Mouse (Mus musculus): ENCODE results near the gene Zfp668. TPM values are rescaled to one million over a fixed set of nuclear protein-coding genes. Genes with fewer than 3 reads are reported as not detected.
"Not testable (repeated sequence)": the region's sequence is repeated elsewhere in the genome, so short reads cannot be mapped to it uniquely, and the experiment has no call there.

Zfp668 gene
- total RNA-seq, 2 experiments from 2014 or later: 22.9 to 25.3 TPM

DNA sequence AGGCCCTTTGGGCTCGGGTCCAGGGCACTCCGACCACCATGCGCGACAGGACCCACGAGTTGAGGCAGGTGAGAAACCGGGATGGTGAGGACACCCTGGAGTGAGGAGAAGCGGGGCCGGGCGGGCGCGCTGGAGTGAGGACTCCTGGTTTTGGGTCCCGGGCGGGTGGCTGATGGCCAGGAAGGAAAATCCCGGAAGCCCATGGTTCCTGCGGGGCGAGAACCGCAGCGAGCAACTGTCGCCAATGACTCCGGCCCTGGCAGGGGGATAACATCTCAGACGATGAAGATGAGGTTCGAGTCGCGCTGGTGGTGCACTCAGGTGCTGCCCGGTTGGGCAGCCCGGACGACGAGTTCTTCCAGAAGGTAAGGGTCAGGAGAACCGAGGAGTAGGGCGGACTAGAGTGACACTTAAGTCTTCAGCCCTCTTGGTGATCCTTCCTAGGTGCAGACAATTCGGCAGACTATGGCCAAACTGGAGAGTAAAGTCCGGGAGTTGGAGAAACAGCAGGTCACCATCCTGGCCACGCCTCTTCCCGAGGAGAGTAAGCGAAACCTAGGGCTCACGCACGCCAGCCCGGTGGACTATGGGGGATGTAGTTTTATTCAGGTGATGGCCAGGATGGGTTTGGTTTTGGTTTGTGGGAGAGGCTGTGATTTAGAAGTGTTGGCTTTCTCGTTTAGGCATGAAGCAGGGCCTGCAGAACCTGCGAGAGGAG lies 34.5 kb downstream of the Zfp668 start:
- DNase-seq (ENCODE audit: low spot score in 2 of 2): peak; percentile 72 to 77

DNA sequence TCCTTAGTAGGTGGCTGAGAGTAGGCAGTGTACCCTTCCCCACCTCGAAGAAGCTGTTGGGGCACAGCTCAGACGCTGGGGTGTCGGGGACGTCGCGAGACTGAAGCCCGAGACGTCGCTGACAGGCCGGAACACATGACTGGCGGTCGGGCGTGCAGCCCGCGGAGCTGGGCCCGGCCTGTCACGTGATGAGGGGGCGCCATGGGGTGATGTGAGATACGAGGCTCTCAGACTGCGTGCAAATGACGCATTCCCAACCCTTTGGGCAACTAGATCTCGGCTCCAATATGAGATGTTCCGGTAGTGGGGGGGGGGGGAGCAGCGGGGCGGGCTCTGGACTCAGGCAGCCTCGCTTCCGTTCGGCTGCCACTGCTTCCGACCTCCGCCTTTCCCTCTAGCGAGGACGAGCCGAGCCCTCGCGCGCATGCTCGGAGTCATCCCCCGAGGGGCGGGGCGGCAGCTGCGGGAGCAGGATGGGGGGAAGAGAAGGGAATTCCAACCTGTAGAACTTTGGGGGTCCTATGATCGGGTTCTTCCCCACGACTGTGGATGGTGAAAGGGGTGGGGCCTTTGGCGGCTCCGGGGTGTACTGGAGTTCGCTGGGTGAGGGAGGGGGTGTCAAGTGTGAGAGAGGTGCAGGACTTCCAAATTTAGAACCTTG lies 35.2 kb downstream of the Zfp668 start:
- DNase-seq (ENCODE audit: low spot score in 2 of 2): peak; percentile 93 to 97

DNA sequence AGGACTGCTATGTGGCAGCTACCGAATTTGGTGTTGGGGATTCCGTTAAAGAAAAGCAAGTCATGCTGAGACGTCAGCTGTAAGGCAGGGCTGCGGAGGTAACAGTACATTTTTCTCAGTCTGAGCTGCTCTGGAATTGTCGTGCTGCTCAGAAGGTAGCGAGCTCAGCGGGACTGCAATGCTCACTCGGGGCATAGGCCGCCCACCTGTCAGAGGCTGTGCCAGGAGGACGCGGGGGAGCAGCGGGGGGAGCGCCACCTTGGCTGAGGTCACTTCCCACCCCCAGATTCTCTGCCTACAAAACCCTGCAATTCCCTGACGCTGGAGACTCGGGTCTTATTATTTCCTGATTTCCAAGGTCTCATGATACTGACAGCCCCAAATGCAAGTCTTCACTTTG lies 35.7 kb downstream of the Zfp668 start:
- peak in 1 of 2 experiments; percentile 63 for DNase-seq (ENCODE audit: low spot score in 2 of 2)

DNA sequence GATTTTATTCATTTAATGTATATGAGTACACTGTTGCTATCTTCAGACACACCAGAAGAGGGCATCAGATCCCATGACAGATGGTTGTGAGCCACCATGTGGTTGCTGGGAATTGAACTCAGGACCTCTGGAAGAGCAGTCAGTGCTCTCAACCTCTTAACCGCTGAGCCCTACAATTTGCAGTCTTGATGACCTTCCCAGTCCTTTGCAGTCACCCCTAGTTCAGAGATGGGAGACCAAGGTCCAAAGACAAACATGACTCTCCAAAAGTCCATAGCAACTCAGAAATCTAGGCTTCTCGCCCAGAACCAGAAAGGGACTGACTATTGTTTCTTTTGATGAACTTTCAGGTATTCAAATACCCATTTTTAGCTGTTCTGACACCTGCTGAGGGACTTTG lies 36.6 kb downstream of the Zfp668 start:
- DNase-seq (ENCODE audit: low spot score in 2 of 2): not testable (repeated sequence)

DNA sequence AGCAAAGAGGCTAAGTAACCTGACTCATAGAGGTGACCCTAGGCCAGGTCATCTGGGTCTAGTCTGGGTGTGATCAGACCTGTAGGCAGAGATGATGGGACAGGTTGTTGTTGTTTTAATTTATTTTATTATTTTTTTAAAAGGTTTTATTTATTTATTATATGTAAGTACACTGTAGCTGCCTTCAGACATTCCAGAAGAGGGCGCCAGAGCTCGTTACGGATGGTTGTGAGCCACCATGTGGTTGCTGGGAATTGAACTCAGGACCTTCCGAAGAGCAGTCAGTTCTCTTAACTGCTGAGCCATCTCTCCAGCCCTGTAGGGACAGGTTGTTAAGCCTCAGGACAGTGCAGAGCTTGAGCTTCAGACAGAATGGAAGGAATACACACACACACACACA lies 38.8 kb downstream of the Zfp668 start:
- not testable (repeated sequence) for DNase-seq (ENCODE audit: low spot score in 2 of 2)

DNA sequence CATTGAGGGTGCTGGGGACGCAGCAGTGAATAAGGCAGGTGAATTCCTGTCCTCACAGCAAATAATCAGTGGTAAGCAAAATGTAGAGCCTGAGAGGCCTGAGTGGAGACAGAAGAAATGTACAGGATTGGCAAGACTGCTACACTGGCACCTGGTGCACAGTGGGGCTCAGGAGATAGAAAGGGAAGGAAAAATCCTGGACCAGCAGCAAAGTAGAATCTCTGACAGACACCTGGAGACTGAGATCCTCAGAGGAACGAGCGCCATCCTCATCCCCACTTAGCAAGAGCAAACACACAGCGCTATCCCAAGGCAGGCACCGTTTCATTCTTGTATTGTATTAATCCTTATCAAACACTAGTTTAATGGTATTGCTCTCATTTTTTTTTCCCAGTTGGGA lies 39.2 kb downstream of the Zfp668 start:
- no peak for DNase-seq (ENCODE audit: low spot score in 2 of 2)

DNA sequence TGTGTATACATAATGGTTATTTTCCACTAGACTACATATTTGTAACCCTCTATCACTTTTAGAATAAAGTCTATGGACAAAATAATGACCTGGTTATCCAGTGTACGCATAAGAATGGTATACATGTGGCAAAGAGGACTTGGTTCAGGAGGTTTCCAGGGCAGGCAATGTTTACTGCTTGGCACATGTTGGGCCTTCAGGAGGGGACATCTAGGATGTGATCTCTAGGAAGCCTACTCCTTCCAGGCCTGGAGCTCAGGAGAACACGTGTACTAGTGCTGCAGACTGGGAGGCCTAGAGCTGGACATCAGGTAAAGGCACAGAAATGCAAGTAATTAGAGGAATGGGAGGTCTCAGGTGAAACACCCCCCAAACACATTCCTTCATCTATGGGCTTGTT lies 41.1 kb downstream of the Zfp668 start:
- DNase-seq (ENCODE audit: low spot score in 2 of 2): no peak

DNA sequence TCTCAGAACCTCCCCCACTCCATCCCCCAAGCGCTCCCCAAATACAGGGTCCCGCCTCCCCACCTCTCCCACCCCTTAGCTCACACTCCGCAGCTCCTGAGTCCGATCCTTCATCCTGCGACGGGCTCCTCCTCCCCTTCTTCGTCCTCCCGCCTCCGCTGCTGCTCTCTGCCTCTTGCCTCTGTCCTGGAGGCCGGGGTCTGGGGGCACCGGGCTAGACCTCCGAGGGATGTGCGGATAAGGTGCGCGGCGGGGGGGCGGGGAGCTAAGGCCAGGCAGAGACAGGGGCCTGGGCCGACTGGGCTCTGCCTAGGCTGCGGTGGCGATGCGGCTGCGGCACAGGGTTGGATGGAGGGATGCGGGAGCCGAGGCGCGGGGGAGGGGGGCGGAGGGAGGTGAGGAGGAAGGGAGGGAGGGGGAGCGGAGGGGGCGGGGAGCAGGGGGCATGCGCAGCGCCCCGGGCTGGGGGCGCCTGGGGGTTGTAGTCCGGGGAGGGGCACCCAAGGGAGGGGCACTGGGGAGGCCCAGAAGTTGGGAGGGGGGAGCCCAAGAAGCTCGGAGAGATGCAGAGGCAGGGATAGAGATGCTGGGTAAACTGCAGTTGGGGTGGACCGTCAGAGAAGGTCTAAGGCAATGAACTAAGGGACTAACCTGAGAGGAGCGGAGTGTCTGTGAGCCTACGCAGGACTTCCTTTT lies 52.3 kb downstream of the Zfp668 start, which contains the start of the genes Stx4a and Stx1b:
TSS of gene Stx4a (plus strand) at position 119 of the 696 bp plus-strand sequence.
TSS of gene Stx1b (minus strand) at position 374 of the 696 bp plus-strand sequence.
- peak; percentile 72 to 79 for DNase-seq (ENCODE audit: low spot score in 2 of 2)

DNA sequence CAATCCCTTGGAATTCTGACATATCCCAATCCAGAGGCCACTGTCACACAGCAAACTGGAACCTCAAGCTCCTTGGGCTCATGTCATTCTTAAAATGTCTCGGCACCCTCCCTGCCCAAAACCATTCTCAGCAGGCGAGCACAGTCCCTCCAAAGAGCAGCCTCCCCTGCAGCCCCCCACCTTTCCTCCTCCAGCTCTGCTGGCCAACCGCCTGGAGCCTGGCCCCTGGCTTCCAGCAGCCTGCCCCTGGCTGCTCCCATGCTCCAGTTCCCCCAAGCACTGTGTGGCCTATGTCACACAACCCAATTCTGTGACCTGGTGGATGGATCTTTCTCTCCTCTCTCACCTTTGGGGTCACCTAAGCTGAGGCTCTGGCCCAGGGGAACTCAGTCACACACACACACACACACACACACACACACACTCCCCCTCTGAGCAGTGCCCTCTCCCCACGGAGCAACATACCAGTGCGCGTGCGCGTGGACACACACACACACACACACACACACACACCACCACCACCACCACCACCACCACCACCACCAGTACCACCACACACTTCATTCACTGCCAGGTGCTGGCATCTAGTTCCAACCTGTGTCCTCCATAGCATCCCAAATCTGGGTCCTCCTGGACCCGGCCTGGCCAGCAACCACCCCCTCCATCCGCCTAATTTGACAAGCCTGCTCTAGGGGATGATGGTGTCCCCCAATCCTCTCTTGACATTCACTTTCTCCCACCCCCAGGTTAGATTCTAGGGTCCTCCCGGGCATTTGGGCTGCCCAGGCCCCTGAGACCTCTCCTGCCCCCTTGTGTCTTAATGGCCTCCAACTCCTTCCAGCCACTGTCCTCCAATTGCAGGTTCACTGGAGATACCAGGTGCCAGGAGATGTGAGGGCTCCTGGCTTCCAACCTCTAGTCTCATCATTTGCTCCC lies 53.1 kb downstream of the Zfp668 start:
- DNase-seq (ENCODE audit: low spot score in 2 of 2): no peak

DNA sequence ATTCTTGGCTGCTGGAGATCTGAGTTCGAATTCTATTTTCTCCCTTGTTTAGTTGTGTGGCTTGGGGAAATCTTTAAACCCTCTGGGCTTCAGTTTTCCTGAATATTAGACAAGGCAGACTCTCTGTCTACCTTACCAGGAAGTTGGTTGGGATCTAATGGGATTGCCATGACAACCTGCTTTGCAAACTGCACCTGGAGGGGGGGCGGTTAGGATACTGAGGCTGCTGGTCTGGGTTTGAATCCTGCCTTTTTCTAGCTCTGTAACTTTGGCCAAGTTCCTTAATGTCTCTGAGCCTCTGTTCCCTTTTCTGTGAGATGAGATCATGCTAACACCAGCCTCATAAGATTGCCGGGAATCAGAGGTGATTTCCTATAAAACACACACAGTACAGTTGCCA lies 54.1 kb downstream of the Zfp668 start:
- no peak for DNase-seq (ENCODE audit: low spot score in 2 of 2)

DNA sequence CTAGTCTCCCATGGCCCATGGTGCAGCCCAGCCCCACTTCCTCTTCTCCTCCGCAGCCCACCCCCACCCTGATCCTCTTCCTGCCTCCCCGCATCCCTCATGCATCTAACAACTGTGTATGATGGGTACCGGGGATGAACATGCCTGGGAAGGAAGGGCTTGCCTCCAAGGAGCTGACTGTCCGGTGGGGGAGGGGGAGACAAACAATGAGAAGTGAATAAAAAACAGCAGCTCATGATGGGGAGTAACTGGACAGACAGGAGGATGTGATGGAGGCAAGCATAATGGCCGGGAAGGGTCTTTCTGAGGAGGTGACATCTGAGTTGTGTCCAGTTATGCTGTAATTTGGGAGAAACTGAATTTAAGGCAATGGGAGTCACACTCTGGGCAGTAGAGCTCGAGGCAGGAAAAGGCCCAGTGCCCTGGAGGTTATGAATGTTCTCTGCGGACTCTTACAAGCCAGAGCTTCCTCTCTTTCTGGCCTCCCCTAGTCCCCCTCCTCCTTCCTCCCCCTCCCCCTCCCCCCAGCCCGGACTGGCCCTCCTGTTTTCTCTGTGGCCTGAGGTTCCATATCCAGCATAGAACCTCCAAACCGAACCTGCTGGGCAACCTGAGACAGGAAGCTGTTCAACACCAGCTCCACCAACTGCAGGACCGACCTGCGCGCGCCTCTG lies 55.7 kb downstream of the Zfp668 start:
- DNase-seq (ENCODE audit: low spot score in 2 of 2): no peak

DNA sequence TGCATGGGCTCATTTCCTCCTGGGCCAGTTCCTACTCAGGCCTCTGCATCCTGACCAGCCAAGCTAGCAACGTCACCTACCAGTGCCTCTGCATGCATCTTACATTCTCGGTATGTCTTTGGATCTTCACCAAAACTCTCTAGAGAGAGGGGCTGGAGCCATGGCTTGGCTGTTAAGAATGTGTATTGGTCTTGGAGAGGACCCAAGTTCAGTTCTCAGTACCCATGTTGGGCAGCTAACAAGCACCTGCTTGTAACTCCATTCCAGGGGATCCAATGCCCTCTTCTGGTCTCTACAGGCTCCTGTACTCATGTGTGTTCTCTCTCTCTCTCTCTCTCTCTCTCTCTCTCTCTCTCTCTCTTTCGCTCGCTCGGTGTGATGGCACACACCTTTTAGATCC lies 58.9 kb downstream of the Zfp668 start:
- DNase-seq (ENCODE audit: low spot score in 2 of 2): no peak

DNA sequence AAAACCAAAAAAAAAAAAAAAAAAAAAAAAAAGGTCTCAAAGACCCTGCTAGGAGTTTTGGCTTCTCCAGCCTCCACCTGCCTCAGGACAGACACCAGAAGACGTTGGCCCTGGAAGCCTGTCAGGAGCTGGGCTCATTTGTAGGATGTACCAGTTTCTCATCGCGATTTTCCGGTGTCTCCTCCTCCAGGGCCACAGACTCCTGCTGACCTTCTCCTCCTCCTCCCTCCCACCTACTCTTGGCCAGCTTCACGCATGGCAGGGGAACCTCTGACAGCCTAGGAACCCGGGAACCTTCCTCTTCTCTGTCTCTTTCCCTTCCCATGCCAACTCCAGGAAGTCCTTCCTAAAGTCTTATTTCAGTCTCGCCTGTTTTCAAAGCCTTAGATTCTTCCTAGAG lies 59.6 kb downstream of the Zfp668 start:
- no peak for DNase-seq (ENCODE audit: low spot score in 2 of 2)

DNA sequence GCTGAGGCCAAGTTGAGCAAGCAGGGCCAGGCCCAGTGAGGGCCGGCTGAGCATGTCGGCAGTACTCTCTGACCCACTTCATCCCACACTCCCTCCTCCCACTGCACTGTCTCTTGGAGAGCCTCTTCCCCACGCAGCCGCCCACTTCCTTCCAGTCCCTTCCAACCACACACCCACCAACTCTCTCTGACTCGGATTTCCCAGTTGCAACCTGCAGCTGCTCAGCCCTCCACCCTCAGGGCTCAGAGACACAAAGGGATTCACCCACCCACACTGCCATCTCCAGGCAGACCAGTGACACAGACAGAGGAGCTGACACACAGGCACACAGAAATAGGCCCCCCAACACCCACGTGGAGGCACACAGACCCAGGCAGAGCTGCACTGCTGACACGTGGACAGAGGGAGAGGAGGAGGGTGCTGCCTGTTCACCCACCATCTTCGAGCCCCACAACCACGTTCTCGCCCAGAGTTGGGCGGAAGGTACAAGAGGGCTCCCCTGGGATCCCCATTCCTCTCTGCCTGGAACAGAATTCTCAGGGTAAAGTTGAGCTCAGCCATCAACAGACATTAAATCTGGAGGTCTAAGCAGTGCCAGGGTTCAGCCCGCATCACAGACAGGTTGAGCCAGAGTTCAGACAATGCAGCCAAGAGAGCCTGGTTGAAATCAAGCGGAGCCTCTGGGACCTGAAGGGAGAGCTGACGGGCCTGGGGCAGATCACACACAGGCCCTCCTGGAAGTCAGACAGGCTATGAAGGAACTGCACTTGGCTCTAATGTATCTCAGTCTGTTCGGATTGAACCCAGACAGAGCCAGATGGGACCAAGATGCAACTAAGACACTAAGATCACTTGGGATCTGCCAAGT lies 60.4 kb downstream of the Zfp668 start:
- DNase-seq (ENCODE audit: low spot score in 2 of 2): no peak

DNA sequence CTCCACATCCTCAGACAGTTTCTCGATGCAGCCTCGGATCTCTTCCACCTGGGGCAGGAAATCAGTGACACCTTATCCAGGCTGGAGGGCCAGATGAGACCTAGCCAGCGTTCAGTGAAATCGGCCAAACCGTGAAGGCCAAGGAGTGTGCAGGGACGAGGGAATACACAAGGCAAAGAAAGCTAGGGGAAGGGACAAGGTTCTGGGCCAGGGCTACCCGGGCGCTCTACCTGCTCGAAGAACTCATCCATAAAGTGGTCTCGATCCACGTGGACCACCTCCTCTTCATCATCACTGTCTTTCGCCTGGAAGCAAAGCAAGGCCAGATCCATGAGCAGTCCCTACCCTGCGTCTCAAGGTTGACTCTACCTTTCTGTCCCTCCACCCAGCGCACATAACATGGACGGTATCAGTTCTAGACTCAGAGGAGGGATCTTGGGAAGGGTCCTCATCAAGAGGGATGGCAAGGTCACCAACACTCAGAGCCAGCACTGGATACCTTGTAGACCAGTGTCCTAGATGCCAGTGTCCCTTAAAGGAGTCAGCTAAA lies 61.4 kb downstream of the Zfp668 start:
- DNase-seq (ENCODE audit: low spot score in 2 of 2): no peak

DNA sequence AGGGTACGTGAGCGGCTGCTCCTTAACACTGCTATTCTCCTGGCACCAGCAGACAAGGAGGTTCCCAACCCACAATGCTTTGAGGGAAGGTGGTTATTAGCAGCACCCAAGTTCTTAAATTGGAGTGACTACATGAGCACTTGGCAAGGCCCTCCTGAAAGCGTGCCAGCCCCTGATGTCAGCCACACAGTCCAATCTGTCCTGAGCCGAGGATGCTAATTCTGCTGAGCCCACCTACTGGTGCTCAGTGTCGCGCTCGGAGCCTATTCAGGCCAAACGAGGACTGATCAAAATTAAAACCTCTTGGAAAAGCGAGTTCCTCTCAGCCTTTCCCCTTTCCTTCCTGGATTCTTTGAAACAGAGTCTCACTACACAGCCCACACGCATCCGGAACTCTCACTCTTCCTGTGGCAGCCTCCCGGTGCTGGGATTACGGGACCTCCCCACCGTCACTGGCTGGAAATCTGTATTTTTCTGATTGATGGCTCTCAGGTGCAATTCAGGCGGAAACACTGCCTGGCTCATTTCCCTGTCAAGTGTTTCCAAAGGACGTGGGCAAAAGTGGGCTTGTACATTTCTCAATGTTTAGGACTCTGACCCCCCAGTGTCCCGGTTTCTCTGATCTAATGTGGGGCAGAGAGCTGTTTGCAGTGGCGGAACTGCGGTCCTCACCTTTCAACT lies 62.2 kb downstream of the Zfp668 start:
- peak; percentile 75 to 82 for DNase-seq (ENCODE audit: low spot score in 2 of 2)

DNA sequence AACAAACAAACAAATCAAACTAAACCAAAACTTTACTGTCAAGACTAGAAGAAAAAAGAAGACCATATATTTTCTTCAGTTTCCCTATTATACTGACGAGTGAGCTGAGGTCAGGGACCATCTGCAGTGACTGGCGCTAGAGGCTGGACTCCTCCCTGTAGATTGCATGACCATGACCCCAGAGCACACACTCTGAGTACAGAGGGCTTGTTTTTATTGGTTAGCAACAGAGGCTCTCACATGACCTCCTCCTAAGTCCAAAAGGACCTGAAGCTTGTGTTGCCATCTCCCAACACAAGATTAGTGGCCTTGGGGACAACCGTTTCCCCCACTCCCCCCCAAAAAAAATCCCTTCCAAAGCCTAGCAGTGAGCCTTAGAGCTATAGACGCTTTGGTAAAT lies 62.8 kb downstream of the Zfp668 start:
- DNase-seq (ENCODE audit: low spot score in 2 of 2): no peak
